Mouse (Mus musculus) bone marrow, adult 2 months (tissue): ENCODE data around the gene Mettl22.

ENCODE experiments used
- CTCF ChIP-seq: fragments of 200-500 bp; IDR thresholded peaks from 2 replicates; pipeline ENCODE4 v1.5.1; 2011; ENCODE audit warnings: low read length, control low read depth; ENCODE audit not compliant: control insufficient read depth, insufficient read depth
- POLR2A ChIP-seq: fragments of 200-500 bp; IDR thresholded peaks from 2 replicates; pipeline ENCODE4 v1.6.1; 2011; ENCODE audit warnings: low read depth, mild to moderate bottlenecking, control low read depth, low read length, borderline replicate concordance; ENCODE audit not compliant: control insufficient read depth

GRCm38 (mm10) chr16:8513236-8513906 lies 42.8 kb downstream of the Mettl22 start, which contains the start of gene Abat:
- no peak for TF ChIP-seq CTCF
- TF ChIP-seq POLR2A: no peak
